Mouse (Mus musculus) G1E (cell line): ENCODE results near the gene Macrod2.

Source experiments
- CTCF ChIP-seq: IDR thresholded peaks from 2 replicates; pipeline ENCODE4 v1.5.1; 2012; ENCODE audit warnings: low read depth, low read length, inconsistent platforms, mixed read lengths
- GATA1 ChIP-seq: IDR thresholded peaks from 2 replicates; pipeline ENCODE4 v1.6.1; 2012; ENCODE audit warnings: borderline replicate concordance, low read length, inconsistent platforms, mixed read lengths
- GATA2 ChIP-seq: IDR thresholded peaks from 2 replicates; pipeline ENCODE4 v1.6.1; 2012; ENCODE audit warnings: low read depth, low read length, inconsistent platforms, borderline replicate concordance
- POLR2AphosphoS5 ChIP-seq: IDR thresholded peaks from 2 replicates; pipeline ENCODE4 v1.6.1; 2012; ENCODE audit warnings: low read depth, low read length, inconsistent platforms; ENCODE audit not compliant: insufficient replicate concordance

DNA sequence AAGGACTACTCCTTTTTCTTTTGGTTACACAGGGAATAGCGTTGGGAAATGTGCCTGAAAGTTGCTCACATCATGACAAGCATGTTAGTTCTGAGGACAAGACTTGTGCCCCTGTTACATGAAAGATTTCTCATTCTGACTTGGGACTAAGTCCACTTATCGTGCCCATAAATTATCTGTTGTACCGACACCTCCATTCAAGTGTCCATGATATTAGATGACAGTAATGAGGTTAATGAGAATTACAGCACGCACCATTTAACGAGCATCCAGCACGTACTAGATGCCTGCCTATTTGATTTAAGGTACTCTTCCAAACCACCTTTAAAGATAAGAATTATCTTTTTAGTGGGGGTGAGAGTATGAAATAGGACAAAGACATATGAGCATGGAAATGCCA is 610.5 kb downstream of the Macrod2 start:
- no peak for TF ChIP-seq CTCF
- no peak for TF ChIP-seq POLR2AphosphoS5
- TF ChIP-seq GATA2 = no peak
- no peak for TF ChIP-seq GATA1
